Mouse (Mus musculus) small intestine, adult 10 weeks (tissue): Measurements from ENCODE around the gene Actl7b. TPM values are rescaled to one million over a fixed set of nuclear protein-coding genes. Genes with fewer than 3 reads are reported as not detected.

ENCODE experiments used
- polyA plus RNA-seq: library from polyadenylated mRNA; stranded (reverse); fragments of 350-450 nt; fragmentation: Illumina TruSeq; extraction: RNeasy Lipid Tissue Mini Kit (QIAGEN cat#74804); gene quantifications from one replicate; pipeline ENCODE4 v1.2.3, GENCODE M21; 2014; ENCODE audit warnings: low replicate concordance

Actl7b gene
- polyA plus RNA-seq = not detected

DNA sequence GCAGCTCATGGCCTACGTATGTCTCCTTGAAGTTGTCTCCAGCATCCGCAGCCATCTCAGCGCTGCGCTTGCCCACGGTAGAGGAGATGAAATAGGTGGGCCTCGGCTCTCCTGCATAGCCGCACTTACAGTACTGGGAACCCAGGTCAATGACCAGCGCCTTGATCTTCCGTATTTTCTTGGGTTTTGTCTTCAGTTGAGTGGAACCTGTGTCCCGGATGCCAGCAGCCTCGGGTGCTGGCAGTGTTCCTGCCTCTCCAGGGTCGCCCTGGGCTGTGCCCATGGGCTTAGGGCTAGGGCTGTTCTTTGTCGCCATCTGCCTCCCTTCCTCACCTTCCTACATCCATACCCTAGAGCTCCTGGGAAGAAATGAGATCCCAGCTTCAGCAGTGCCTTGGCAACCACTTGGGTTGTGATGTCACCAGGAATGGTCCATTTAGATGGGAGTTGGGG is at the start of gene Actl7b:
TSS of gene Actl7b (minus strand) at position 403 of the 453 bp plus-strand sequence.

DNA sequence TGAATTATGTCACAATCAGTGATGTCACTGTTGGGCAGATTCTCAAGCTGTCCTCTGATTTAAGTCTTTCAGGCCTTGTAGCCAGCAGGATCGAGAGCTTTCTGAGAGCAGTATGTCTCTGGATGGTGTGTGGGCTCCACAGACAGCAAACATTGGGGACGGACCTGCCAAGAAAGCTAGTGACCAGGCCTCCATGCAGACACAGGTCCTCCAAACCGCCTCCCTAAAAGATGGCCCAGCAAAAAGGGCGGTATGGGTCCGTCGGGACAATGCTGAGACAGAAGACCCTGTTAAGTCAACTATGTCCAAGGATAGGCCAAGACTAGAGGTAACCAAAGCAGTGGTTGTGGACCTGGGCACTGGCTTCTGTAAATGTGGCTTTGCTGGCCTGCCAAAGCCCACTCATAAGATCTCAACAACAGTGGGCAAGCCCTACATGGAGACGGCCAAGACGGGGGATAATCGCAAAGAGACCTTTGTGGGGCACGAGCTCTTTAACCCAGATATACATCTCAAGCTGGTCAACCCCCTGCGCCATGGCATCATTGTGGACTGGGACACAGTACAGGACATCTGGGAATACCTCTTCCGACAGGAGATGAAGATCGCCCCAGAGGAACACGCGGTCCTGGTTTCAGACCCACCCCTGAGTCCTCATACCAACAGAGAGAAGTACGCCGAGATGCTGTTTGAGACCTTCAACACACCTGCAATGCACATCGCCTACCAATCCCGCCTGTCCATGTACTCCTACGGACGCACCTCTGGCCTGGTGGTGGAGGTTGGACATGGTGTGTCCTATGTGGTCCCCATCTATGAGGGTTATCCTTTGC is 2.3 kb upstream of the Actl7b start, which contains the start of gene Actl7a:
TSS of gene Actl7a (plus strand) at position 51 of the 833 bp plus-strand sequence.

DNA sequence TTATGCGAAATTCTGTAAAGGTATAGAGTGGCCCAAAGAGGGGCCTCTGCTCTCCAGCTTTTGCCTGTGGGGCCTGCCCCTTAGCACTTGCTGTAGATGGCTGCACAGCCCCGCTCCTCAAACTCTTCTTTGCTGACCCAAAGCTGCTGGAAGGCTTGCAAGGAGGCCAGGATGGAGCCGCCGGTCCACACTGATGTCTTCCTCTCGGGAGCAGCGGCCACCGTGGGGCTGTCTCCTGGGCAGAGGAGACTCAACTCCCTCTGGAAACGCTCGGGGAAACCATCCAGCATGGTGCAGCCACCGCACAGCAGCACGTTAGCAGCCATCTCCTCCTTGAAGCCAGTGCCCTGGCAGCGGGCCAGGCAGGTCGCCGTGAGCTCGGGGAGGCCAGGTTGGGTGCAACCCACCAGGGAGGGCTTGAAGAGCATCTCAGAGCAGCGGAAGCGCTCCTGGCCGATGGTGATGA is 1.2 kb downstream of the Actl7b start, which contains the start of gene Gm26657:
TSS of gene Gm26657 (plus strand) at position 51 of the 466 bp plus-strand sequence.

Other genes with a start within 250 kb of the Actl7b start
- gene Gm26657, start 1.4 kb downstream of the Actl7b start, polyA plus RNA-seq = not detected
- not detected for gene Actl7a, start 2.0 kb upstream of the Actl7b start, polyA plus RNA-seq
- gene Elp1, start 60.9 kb upstream of the Actl7b start, polyA plus RNA-seq = 16.4 TPM
- 11.1 TPM for gene Fam206a, start 60.9 kb upstream of the Actl7b start, polyA plus RNA-seq
- gene Ctnnal1, start 123.7 kb upstream of the Actl7b start, polyA plus RNA-seq = 15.1 TPM
- gene Tmem245, start 206.0 kb upstream of the Actl7b start, polyA plus RNA-seq = 31.8 TPM
- 0.19 TPM for gene Frrs1l, start 248.9 kb upstream of the Actl7b start, polyA plus RNA-seq